Mouse (Mus musculus) heart, postnatal 0 days (tissue): ENCODE measurements around the gene Pard3.

Source experiments
- CTCF ChIP-seq: IDR thresholded peaks from 2 replicates; pipeline ENCODE4 v1.5.1; 2016; ENCODE audit warnings: antibody characterized with exemption, control low read depth, low read depth
- EP300 ChIP-seq: IDR thresholded peaks from 2 replicates; pipeline ENCODE4 v1.6.1; 2016; ENCODE audit warnings: antibody characterized with exemption, low read depth

DNA sequence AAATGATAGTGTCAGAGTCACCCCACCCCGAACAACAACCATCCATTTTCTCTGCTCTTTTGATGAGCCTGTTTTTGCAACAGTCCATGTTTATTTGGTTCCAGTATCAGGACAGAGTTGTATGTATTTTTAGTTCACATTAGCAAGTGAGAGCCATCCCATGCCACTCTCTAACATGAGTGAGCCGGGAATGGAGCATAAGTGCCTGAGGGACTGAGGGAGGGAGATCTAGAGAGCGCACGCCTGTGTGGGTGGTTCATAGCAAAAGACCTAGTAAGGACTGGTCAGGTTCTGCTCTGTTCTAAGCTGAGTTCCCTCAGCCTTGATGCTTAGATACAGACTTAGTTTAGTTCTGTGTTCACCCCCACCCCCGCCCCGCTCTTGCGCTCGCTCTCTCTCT lies 521.9 kb downstream of the Pard3 start:
- no peak for TF ChIP-seq CTCF
- no peak for TF ChIP-seq EP300
